ENCODE assay signal across 9 mouse cellular contexts in the genomic region with DNA sequence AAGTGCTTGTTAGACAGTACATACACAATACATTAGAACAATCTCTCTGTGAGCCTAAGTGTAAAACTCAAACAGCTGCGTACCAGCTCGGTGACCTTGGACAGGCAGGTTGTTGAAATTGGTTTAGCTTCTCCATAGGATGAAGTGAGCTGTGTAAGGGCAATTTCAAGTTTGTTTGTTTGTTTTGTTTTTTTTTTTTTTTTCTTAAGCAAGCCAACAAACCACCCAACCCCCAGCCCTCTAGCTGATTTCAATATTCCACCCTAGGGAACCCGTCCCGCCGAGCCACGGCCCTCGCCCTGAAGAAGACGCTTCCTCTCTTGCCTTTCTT. TPM values are rescaled to one million over a fixed set of nuclear protein-coding genes. Genes with fewer than 3 reads are reported as not detected.
A peak's percentile ranks its signal among the peaks of the same experiment; 100 is the strongest.
DNase-seq lines count a peak whose midpoint lies in the region; ATAC-seq lines count a peak whose summit lies in the region.
"Had no signal": no experiment of that assay in that cellular context is flagged by ENCODE, and none has a peak within 500 bp of the region (broad histone marks: within the 10 kb centered on the region; RNA-seq: fewer than 3 reads in every experiment).

No protein-coding gene starts in this region.

- no peak for DNase-seq in kidney, postnatal 4 days
- DNase-seq in frontal cortex, adult 2 months (ENCODE audit: extremely low spot score in 1 of 2, low spot score in 1 of 2) = no peak
- DNase-seq in embryo, embryonic 10.5 days (ENCODE audit: low spot score) = no peak
- DNase-seq in right cerebral cortex, postnatal 10 days (ENCODE audit: low spot score in 2 of 2) = no peak

- peaks cover 20% of the 10 kb centered on the region for H3K4me1 ChIP-seq in kidney, embryonic 15.5 days
- peaks cover 13% of the 10 kb centered on the region for H3K4me1 ChIP-seq in brown adipose tissue, adult 24 weeks (ENCODE audit: control insufficient read depth, insufficient read depth, insufficient read length, low read length)
- peaks cover 41% of the 10 kb centered on the region for H3K4me1 ChIP-seq in hindbrain, embryonic 13.5 days (replicated peaks)
- H3K4me1 ChIP-seq in midbrain, embryonic 13.5 days (replicated peaks) = peaks cover 22% of the 10 kb centered on the region

- WGBS in kidney, embryonic 15.5 days = 20% methylated on average over 8 of the region's 8 CpGs
- 15% methylated on average over 8 of the region's 8 CpGs for WGBS in hindbrain, embryonic 13.5 days
- WGBS in midbrain, embryonic 13.5 days = 21% methylated on average over 8 of the region's 8 CpGs

- no peak overlapping the region for H3K27ac ChIP-seq in kidney, embryonic 15.5 days
- H3K27ac ChIP-seq in brown adipose tissue, adult 24 weeks (replicated peaks; ENCODE audit: low read depth, low read length) = peak overlapping the region; percentile 50
- peak overlapping the region; percentile 86 for H3K27ac ChIP-seq in hindbrain, embryonic 13.5 days
- 0 out of 2 replicates have a peak overlapping the region, but pooled peaks have one; percentile 68 for H3K27ac ChIP-seq in midbrain, embryonic 13.5 days

- no peaks in the 10 kb centered on the region for H3K36me3 ChIP-seq in kidney, embryonic 15.5 days
- H3K36me3 ChIP-seq in hindbrain, embryonic 13.5 days = no peaks in the 10 kb centered on the region
- H3K36me3 ChIP-seq in midbrain, embryonic 13.5 days = no peaks in the 10 kb centered on the region

- peaks cover 8% of the 10 kb centered on the region; the same call in 1 of the 2 replicates for H3K27me3 ChIP-seq in kidney, embryonic 15.5 days
- no peaks in the 10 kb centered on the region for H3K27me3 ChIP-seq in hindbrain, embryonic 13.5 days
- H3K27me3 ChIP-seq in midbrain, embryonic 13.5 days = 0 out of 2 replicates have a peak, but pooled peaks cover 7% of the 10 kb centered on the region
- H3K27me3 ChIP-seq: Patski had no signal

- ATAC-seq in kidney, embryonic 15.5 days (replicated peaks; ENCODE audit: low FRiP score) = no peak
- ATAC-seq in hindbrain, embryonic 13.5 days (ENCODE audit: low FRiP score) = 0 out of 2 replicates have a peak, but pooled peaks have one; percentile 2
- no peak for ATAC-seq in midbrain, embryonic 13.5 days
- ATAC-seq: Patski had no signal

- H3K9me3 ChIP-seq in kidney, embryonic 15.5 days (replicated peaks) = no peaks in the 10 kb centered on the region
- H3K9me3 ChIP-seq in hindbrain, embryonic 13.5 days = no peaks in the 10 kb centered on the region
- no peaks in the 10 kb centered on the region for H3K9me3 ChIP-seq in midbrain, embryonic 13.5 days

- H3K4me3 ChIP-seq in kidney, embryonic 15.5 days (replicated peaks) = peak overlapping the region; percentile 79
- H3K4me3 ChIP-seq in brown adipose tissue, adult 24 weeks (ENCODE audit: insufficient read depth, low read depth, low read length) = peak overlapping the region; percentile 94
- H3K4me3 ChIP-seq in hindbrain, embryonic 13.5 days = peak overlapping the region; percentile 72
- H3K4me3 ChIP-seq in midbrain, embryonic 13.5 days (replicated peaks) = peak overlapping the region; percentile 75

- H3K4me2 ChIP-seq in kidney, embryonic 15.5 days = peak overlapping the region; percentile 90
- H3K4me2 ChIP-seq in hindbrain, embryonic 13.5 days = peak overlapping the region; percentile 84
- H3K4me2 ChIP-seq in midbrain, embryonic 13.5 days (replicated peaks) = peak overlapping the region; percentile 83

- peak overlapping the region; percentile 48 for H3K9ac ChIP-seq in kidney, embryonic 15.5 days
- H3K9ac ChIP-seq in hindbrain, embryonic 13.5 days = peak overlapping the region; percentile 81
- peak overlapping the region; percentile 72; the same call in 1 of the 2 replicates for H3K9ac ChIP-seq in midbrain, embryonic 13.5 days (replicated peaks)

RNA-seq across cellular contexts. Expression of a gene that starts 0.4 kb away (rescaled TPM):
- 7.0 and 8.3 TPM in 2 replicates for polyA plus RNA-seq in kidney, embryonic 15.5 days (2015; fragmentation: Nextera tagmentation; extraction: Ambion mirVana)
- polyA plus RNA-seq in brown adipose tissue, adult 24 weeks (2012; ENCODE audit: insufficient read depth, insufficient read length, missing spikeins) = 39.7 and 41.4 TPM in 2 replicates
- 40.7 and 40.9 TPM in 2 replicates for polyA plus RNA-seq in hindbrain, embryonic 13.5 days (2015; fragmentation: Nextera tagmentation; extraction: Ambion mirVana)
- polyA plus RNA-seq in midbrain, embryonic 13.5 days (2015; fragmentation: Nextera tagmentation; extraction: Ambion mirVana) = 35.4 and 37.4 TPM in 2 replicates
- polyA plus RNA-seq in frontal cortex, adult 2 months (2012; rRNA removed) = 73.7 and 80.9 TPM in 2 replicates
